Mouse (Mus musculus) heart, adult 2 months (tissue): Measurements from ENCODE around the gene Tomm40l. TPM values are rescaled to one million over a fixed set of nuclear protein-coding genes. Genes with fewer than 3 reads are reported as not detected.
A peak's percentile ranks its signal among the peaks of the same experiment; 100 is the strongest.

Experiments
- DNase-seq, 2 experiments: peaks; one replicate each; pipeline ENCODE4 v3.0.0; 2021
- H3K27ac ChIP-seq: fragments of 200-600 bp; 2 replicates; pipeline ENCODE4 v1.8.1; 2022
- H3K27me3 ChIP-seq: fragments of 200-500 bp; 2 replicates; pipeline ENCODE4 v1.6.1; 2012; ENCODE audit warnings: mild to moderate bottlenecking, low read length, inconsistent platforms, mixed read lengths; ENCODE audit not compliant: control insufficient read depth, insufficient read depth
- H3K36me3 ChIP-seq: fragments of 200-500 bp; 2 replicates; pipeline ENCODE4 v1.6.1; 2012; ENCODE audit warnings: low read length, inconsistent platforms; ENCODE audit not compliant: control insufficient read depth, insufficient read depth
- H3K4me1 ChIP-seq: fragments of 200-500 bp; 2 replicates; pipeline ENCODE4 v1.6.1; 2011; ENCODE audit warnings: low read length; ENCODE audit not compliant: control insufficient read depth, insufficient read depth
- H3K4me3 ChIP-seq: fragments of 200-600 bp; 2 replicates; pipeline ENCODE4 v1.8.1; 2022
- H3K79me2 ChIP-seq: fragments of 200-500 bp; replicated peaks from 2 replicates; pipeline ENCODE4 v1.6.1; 2012; ENCODE audit warnings: mild to moderate bottlenecking, inconsistent platforms, low read length, moderate library complexity, mixed read lengths; ENCODE audit not compliant: control insufficient read depth, insufficient read depth
- H3K9ac ChIP-seq: fragments of 200-500 bp; 2 replicates; pipeline ENCODE4 v1.6.1; 2012; ENCODE audit warnings: low read depth, mild to moderate bottlenecking, control low read depth, inconsistent platforms, low read length, mixed read lengths
- CTCF ChIP-seq: fragments of 200-600 bp; IDR thresholded peaks from 2 replicates; pipeline ENCODE4 v1.8.1; 2022; ENCODE audit warnings: antibody characterized with exemption, mild to moderate bottlenecking, moderate library complexity
- EP300 ChIP-seq: fragments of 200-500 bp; IDR thresholded peaks from 2 replicates; pipeline ENCODE4 v1.6.1; 2011; ENCODE audit warnings: low read depth, low read length, control low read depth; ENCODE audit not compliant: insufficient read depth
- POLR2A ChIP-seq: fragments of 200-500 bp; IDR thresholded peaks from 2 replicates; pipeline ENCODE4 v1.6.1; 2011; ENCODE audit warnings: mild to moderate bottlenecking, low read depth, low read length, control low read depth; ENCODE audit not compliant: insufficient read depth
- WGBS: fragments of 180-500 bp; shearing (Covaris S2); methylation state at CpG from one replicate; pipeline ENCODE4 v1.1.7; 2018; 5-methylcytosine and 5-hydroxymethylcytosine counted together
- intact Hi-C: fragments of 180-260 bp; cut with DNase I; formaldehyde crosslinking; loops from one replicate; pipeline ENCODE4 v1.15.1; 2025
- polyA plus RNA-seq: library from polyadenylated mRNA; depleted of rRNA; stranded (reverse); fragments of >200 nt; gene quantifications from 2 replicates; pipeline ENCODE4 v1.2.3, GENCODE M21; 2012
- total RNA-seq, 2 experiments: library from RNA; stranded (reverse); gene quantifications; 2 replicates each; pipeline ENCODE4 v1.2.3; 2021

The Tomm40l gene
- total and polyA plus RNA-seq, 3 experiments, result 63.9 to 81.6 (median 79.8) TPM

GRCm38 (mm10) chr1:171220871-171221270, 1.4 kb downstream of the Tomm40l start:
- DNase-seq, result peak; percentile 83 to 88
- 5% methylated on average over 10 of the region's 10 CpGs for WGBS
- Histone ChIP-seq H3K27ac (no peak overlapping the region), H3K79me2 (no peaks in the 10 kb centered on the region), H3K36me3 (no peaks in the 10 kb centered on the region), H3K27me3 (no peaks in the 10 kb centered on the region), H3K9ac (no peak overlapping the region), H3K4me1 (peaks cover 7% of the 10 kb centered on the region; the same call in 1 of the 2 replicates), H3K4me3 (no peak overlapping the region)
- intact Hi-C loops, result loop anchor here (1.0 to 5.0 kb wide), 5 partner anchors 26 to 110 kb away; partner anchors contain the start of gene Dedd
- TF ChIP-seq EP300, result peak; percentile 95
- no peak; the same call in 1 of the 2 replicates for TF ChIP-seq CTCF

DNA sequence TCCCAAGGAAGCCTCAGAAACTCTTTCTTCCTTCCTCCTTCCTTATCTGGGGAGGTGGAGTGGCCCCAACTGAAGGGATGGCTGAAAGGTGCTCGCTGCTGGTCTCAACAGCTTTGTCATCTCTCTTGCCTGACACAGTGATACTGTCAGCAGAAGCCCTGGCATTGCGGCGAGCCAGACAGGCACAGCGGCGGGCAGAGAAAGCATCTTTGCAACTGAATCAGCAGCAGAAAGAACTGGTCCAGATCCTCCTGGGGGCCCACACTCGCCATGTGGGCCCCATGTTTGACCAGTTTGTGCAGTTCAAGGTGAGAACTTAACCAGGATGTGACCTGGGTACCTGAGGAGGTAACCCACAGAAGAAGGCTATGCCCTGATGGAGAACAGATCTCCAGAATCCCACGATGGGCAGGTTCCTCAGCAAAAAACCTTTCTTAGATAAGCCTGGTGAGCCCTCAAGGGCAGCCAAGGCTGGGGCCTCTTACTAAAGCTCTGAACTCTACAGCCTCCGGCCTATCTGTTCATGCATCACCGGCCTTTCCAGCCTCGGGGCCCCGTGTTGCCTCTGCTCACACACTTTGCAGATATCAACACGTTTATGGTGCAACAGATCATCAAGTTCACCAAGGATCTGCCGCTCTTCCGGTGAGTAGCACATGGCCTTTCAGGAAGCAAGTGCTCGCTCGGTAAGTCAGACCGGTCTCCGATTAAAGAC, 5.9 kb downstream of the Tomm40l start:
- DNase-seq, result no peak
- TF ChIP-seq CTCF, result no peak
- TF ChIP-seq EP300, result no peak
- no peak; the same call in 1 of the 2 replicates for TF ChIP-seq POLR2A
- no peak overlapping the region for H3K27ac ChIP-seq
- intact Hi-C loops, result no loop called here
- H3K36me3 ChIP-seq, result no peaks in the 10 kb centered on the region
- no peaks in the 10 kb centered on the region for H3K27me3 ChIP-seq
- WGBS, result 73% methylated on average over 18 of the region's 18 CpGs
- no peak overlapping the region for H3K9ac ChIP-seq
- H3K79me2 ChIP-seq, result no peaks in the 10 kb centered on the region
- H3K4me1 ChIP-seq, result peaks cover 3% of the 10 kb centered on the region; the same call in 1 of the 2 replicates
- H3K4me3 ChIP-seq, result no peak overlapping the region

DNA sequence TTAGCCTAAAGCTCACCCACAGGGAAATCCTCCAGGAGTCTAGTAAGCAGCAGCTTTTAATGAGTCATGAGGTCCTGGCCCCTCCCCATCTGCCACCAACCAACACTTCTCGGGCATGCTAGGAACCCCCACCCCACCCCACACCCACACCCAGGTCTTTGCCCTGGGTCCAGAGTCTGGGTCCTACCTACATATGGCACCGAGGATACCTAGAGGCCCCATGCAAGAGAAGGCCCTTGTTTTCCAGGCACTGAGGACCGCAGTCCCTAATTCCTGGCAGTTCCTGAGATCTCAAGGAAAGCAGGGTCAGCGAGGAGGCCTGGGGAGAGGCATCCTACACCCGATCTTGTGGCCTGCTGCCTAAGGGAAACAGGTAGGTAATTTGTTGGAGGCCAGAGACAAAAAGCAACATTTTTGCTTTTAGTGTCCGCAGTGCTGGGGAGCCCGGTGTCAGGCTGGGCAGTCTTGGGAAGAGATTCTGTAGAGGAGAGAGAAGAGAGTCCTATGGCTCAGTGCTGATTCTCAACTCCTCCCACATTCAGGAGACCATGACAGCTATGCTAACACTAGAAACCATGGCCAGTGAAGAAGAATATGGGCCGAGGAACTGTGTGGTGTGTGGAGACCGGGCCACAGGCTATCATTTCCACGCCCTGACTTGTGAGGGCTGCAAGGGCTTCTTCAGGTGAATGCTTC, 8.4 kb downstream of the Tomm40l start, which contains the start of gene Nr1i3:
Gene Nr1i3 (plus strand): TSS at position 170 of the 696 bp plus-strand sequence.
- H3K9ac ChIP-seq, result no peak within 1 kb of the TSS
- H3K4me3 ChIP-seq, result no peak within 1 kb of the TSS
- 79% methylated on average over 10 of the region's 10 CpGs for WGBS
- no peak within 1 kb of the TSS for H3K27ac ChIP-seq
- intact Hi-C loops, result no loop called here
- no peak for DNase-seq
- H3K27me3 ChIP-seq, result no peaks in the 10 kb centered on the region
- TF ChIP-seq CTCF (no peak), POLR2A (no peak)
- no peaks in the 10 kb centered on the region for H3K36me3 ChIP-seq
- H3K79me2 ChIP-seq, result no peaks in the 10 kb centered on the region
- H3K4me1 ChIP-seq, result no peaks in the 10 kb centered on the region; the same call in 1 of the 2 replicates

- H3K4me1 ChIP-seq, result no peaks in the 10 kb centered on the region; the same call in 1 of the 2 replicates
- H3K36me3 ChIP-seq, result no peaks in the 10 kb centered on the region
- WGBS, result 40% methylated on average over 3 of the region's 3 CpGs
- no peak overlapping the region for H3K27ac ChIP-seq
- no peak for DNase-seq
- H3K9ac ChIP-seq, result no peak overlapping the region
- H3K27me3 ChIP-seq, result no peaks in the 10 kb centered on the region
- intact Hi-C loops, result no loop called here
- no peak for TF ChIP-seq CTCF
- no peak for TF ChIP-seq EP300
- TF ChIP-seq POLR2A, result no peak
- no peak overlapping the region for H3K4me3 ChIP-seq
- H3K79me2 ChIP-seq, result no peaks in the 10 kb centered on the region
Observed at GRCm38 (mm10) chr1:171212854-171213253, 9.5 kb downstream of the Tomm40l start.

DNA sequence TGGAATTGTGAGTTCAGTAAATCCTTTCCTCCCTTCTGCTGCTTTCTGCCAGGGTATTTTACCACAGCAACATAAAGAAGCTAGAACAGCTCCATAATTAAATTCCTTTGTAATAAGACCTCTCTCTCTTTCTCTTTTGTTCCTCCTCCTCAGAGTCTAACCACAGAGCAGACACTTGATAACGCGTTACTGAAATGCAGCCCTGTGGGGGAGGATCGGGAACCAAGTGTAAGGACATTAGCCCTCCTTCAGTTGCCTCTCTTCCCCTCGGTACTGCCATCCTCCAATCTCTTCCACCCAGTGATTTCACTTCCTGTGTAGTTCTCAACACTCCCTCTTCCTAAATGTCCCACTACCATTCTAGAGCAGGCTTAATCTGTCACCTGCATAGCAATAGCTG, 12.9 kb downstream of the Tomm40l start:
- H3K27ac ChIP-seq, result no peak overlapping the region
- H3K27me3 ChIP-seq, result no peaks in the 10 kb centered on the region
- no peaks in the 10 kb centered on the region for H3K79me2 ChIP-seq
- TF ChIP-seq CTCF (no peak), EP300 (no peak), POLR2A (no peak)
- no peak for DNase-seq
- H3K36me3 ChIP-seq, result no peaks in the 10 kb centered on the region
- no peak overlapping the region for H3K4me3 ChIP-seq
- no peak overlapping the region for H3K9ac ChIP-seq
- intact Hi-C loops, result no loop called here
- 40% methylated on average over 4 of the region's 4 CpGs for WGBS
- peaks cover 2% of the 10 kb centered on the region; the same call in 1 of the 2 replicates for H3K4me1 ChIP-seq
